Mouse (Mus musculus) heart, adult 2 months (tissue): Measurements from ENCODE around the gene Anln.
"Not testable (repeated sequence)": the region's sequence is repeated elsewhere in the genome, so short reads cannot be mapped to it uniquely, and the experiment has no call there.

ENCODE experiments used
- EP300 ChIP-seq: fragments of 200-500 bp; IDR thresholded peaks from 2 replicates; pipeline ENCODE4 v1.6.1; 2011; ENCODE audit warnings: low read depth, low read length, control low read depth; ENCODE audit not compliant: insufficient read depth
- POLR2A ChIP-seq: fragments of 200-500 bp; IDR thresholded peaks from 2 replicates; pipeline ENCODE4 v1.6.1; 2011; ENCODE audit warnings: mild to moderate bottlenecking, low read depth, low read length, control low read depth; ENCODE audit not compliant: insufficient read depth

DNA sequence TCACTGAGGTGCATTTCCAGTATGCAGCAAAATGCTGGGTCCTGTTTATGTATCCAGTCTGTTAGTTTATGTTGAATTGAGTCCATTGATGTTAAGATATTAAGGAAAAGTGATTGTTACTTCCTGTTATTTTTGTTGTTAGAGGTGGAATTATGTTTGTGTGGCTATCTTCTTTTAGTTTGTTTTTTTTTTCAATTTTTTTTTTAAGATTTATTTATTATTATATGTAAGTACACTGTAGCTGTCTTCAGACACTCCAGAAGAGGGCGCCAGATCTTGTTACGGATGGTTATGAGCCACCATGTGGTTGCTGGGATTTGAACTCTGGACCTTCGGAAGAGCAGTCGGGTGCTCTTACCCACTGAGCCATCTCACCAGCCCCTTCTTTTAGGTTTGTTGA is 18.6 kb upstream of the Anln start:
- not testable (repeated sequence) for TF ChIP-seq POLR2A, EP300
